Mouse (Mus musculus): ENCODE data around the gene Ccdc110.

Gene Ccdc110

DNA sequence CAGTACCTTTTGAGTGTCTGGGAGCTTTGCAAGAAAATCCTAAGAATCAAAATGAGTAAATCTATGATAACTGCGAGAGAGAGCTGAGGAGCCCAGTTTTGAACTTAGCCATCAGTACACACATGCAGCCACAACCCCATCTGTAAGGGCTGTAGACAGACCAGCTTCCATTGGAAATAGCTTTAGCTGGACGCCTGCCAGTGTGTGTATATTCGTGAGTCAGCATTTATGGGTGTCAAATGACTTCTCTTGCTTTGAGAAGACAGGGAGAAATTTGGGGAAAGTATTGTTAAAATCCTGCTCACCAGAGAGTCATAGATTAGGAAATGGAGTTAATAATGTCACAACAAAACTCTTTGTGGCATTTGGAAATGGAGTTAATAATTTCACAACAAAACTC is 52.2 kb downstream of the Ccdc110 start:
- DNase-seq: no peak

DNA sequence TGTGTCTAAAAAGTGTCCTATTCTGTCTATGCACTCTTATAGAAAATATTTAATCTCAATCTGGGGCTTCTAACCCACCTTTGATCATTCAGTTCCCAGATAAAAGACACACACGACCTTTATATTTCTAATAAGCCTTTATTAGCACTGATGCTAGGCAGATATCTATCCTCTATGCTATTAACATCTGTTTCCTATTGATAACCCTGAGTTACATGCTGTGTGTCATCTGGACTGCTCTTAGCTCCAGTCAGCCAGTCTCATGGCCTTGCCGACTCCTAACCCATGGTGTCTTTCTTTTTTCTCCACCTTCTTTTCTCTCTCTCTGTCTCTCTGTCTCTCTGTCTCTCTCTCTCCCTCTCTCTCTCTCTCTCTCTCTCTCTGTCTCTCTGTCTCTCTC is 53.8 kb downstream of the Ccdc110 start:
- no peak for DNase-seq

DNA sequence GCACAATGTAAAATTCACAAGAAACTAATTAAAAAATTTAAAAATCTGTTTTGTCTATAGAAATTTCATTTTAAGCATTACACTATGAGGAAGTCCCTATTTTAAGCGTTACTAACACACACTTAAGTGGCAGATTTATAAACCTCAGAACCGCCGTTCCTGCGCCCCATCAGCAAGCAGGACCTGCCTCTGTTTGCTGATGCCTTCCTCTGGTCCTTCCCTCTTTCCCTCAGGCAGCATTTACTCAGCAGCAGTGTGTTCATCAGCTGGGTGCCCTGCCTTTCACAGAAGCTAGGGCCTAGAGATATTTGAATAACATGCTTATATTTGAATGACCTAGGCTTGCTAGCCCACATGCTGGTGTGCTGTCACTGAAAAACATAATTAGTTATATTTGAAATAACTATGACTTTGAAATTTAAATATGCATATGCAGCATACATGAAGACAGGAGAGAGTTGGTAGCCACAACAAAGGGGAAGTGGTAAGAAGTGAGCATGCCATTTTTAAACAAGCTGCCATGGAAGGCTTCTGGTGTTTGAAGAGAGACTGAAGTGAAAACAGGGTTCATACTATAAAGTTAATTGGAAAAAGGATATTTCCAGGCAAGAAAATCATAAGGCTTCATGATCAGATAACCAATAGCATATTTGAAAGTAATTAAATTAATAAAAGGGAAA is 56.4 kb downstream of the Ccdc110 start:
- no peak for DNase-seq
